Mouse (Mus musculus): ENCODE data around the gene Smad5.

The Smad5 gene

DNA sequence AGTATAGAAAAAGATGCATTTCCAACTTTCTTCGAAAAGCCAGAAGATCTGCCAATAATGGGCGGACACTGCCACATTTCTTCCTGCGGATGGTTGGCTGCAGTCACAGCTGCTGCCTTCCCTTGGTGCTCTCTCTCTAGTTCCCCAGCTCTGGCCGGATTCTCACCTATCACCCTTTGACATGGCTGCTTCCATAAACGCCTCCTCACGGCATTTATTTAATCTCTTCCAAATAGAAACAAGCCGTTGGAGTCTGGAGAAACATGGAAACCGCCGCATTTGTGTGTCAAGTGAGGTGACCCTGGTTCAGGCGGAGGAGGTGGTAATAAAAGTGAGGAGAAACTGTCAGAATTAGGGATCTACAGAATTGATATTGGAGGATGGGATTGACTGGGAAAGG is 886 bp upstream of the Smad5 start:
- no peak for DNase-seq (ENCODE audit: low spot score in 2 of 2)

DNA sequence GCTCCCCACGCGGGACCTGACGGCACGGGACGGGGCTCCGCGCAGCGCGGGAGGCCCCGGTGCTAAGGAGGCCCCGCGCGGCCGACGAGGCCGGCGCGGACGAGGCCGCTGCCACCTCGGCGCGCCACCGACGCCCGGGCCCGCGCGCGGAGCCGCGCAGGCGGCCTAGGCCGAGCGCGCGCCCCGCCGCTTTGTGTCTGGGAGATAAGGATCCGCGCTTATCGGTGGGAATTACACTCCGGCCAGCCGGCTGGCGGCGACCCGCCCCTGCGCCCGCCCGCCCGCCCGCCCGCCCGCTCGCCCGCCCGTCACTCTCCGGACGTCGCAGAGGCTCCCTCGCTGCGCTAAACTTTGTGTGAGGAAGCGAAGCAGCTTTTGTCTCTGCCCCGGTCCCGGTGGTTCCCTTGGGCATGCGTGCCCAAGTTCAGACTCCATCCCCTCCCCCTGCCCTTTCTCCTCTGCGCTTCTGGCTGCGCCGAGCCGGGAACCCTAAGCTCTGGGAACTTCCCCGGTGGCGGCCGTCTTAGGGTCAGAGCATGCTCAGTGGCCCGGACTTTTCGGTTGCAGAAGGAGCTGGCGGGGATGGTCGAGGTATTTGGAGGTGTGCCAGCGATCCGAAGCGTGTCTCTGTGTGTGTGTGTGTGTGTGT is 536 bp downstream of the Smad5 start:
- DNase-seq (ENCODE audit: low spot score in 2 of 2), result peak; percentile 51 to 74

DNA sequence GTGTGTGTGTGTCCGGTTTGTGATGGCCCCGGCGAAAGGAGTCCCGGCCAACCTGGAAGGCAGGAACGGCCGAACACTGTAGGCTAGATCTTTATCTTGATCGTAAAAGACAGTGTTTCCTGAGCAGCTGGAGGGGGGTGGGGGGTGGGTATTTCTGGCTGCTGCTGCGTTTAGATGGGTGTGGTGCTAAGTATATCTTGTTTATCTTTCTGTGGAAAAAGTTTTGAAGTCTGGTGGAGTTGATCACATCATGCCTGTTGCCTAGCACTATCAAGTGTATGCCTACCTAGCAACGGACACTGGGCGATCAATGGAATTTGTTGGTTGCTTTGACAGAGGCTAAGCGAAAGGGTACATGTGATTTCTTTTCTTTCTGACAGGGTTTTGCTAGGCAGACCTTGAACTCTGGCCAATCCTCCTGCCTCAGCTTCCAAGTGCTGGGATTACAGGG is 1.1 kb downstream of the Smad5 start:
- DNase-seq (ENCODE audit: low spot score in 2 of 2), result no peak

DNA sequence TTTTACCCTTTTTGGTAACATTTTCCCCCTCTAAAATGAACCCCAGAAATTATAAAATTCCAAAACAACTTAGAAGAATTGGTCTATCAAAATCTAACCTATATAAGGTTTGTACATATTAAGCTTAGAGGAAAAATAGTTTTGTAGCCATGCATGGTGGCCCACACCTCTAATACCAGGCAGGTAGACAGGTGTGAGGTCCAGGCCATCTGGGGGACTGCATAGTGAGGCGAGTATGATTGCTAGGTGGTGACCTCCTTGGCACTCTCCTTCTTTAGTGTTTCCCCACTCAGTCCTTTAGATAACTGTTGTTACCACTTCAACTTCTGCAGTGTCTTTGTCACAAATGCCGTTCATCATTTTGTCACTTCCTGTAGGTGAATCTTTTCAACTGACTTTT is 1.8 kb downstream of the Smad5 start:
- DNase-seq (ENCODE audit: low spot score in 2 of 2), result no peak

DNA sequence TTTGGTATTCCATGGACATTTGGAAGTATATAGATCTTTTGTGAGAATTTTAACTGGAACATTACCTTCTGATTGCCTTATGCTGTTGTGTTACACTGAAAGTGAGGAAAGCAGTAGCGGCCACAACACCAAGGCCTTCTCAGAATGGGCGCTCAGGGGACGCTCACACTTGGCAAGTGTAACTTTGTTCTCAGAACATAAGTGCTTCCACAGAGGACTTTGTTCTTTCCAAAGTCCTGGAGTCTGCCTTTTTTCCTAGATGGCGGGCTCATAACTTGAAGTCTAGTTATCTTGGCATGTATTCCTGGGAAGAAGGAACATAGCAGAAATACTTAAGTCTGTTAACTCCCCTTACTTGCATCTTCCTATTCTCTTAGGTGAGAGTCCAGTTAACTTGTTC is 4.3 kb downstream of the Smad5 start:
- no peak for DNase-seq (ENCODE audit: low spot score in 2 of 2)

DNA sequence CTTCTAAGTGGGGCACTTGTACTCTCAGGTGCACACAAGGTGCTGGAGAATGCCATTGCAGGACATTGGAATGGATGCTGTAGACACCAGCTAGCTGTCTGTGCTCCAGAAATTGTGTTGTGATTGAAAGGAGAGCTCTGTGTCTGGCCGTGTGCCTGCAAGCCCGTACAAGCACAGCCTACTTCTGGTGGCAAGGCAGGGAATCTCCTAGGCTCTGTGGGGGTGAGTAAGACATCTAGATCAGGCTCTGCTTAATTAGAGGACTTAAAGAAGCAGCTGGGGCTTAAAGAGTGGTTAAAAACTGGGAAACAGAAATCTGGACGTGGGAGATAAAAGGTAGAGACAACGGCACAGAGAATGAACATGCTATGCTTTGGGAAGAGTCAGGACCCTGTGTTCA is 4.8 kb downstream of the Smad5 start:
- no peak for DNase-seq (ENCODE audit: low spot score in 2 of 2)

DNA sequence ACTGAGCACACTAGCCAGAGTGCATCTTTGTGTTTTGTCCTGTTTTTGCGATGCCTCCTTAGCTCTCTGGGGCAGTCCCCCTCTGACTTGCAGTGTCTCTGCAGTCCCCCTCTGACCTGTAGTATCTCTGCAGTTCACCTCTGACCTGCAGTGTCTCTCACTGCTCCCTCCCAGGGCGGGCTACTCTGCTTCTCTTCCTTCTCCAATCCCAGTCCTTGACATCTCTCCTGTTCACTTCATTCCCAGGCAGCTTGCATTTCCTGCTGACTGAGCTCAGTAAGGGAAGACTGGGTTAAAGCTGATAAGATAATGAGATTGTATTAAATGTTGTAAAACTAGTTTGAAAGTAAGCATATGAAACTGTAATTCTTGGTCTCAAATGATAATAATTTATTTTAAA is 7.8 kb downstream of the Smad5 start:
- no peak for DNase-seq (ENCODE audit: low spot score in 2 of 2)

DNA sequence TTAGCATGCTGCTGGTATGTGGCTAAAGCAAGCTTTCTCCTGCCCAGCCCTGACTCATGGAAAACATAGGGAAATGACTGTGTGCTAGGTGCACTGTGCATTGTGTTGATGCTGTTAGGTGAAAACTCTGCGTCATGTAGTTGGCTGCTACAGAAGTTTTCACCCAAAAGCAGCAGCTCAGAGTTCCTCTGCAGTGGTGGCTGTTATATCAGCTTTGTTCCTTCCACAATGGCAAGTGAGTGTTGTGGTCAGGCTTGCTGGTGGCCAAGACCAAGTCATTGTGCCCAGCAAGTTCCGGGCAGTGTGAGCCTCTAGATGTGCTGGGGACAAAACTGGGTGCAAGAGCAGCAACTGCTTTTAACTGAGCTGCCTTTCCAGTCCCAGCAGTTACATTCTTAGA is 9.4 kb downstream of the Smad5 start:
- no peak for DNase-seq (ENCODE audit: low spot score in 2 of 2)

DNA sequence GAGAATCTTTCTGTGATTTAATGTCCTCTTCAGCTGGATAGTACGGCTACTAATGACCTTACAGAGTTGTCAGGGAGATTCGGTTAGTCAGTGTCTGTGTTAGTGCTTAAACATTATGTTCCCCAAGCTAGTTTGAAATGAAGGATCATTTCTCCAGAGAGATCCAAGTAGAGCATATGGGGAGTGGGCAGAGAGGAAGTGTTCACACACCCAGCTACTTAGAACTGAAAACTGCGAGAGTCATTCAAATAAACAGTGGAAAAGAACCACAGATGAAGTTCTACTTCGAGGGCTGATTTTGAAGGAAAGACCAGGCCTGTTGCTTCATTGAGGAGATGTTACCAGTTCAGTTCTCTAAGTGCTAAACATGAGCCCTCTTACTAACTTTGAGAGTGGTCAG is 23.7 kb downstream of the Smad5 start:
- DNase-seq (ENCODE audit: low spot score in 2 of 2), result no peak

DNA sequence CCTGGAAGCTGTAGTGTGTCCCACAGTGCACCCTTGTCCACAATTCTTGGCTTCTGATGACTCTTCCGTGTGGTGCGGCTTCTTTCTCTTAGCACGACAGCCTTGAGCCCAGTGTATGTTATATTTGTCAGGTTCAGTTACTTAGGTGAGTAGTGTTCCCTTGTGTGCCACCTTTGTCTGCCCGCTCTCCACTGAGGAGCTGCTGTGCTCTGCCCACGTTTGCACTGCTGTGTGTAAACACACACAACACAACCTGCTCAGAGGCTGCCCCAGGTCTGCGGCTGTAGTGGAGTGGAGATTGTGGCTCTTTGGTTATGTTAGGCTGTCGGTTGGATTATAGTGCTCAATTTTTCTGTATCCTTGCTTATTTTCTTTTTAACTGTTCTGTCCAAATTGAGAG is 26.2 kb downstream of the Smad5 start:
- no peak for DNase-seq (ENCODE audit: low spot score in 2 of 2)

DNA sequence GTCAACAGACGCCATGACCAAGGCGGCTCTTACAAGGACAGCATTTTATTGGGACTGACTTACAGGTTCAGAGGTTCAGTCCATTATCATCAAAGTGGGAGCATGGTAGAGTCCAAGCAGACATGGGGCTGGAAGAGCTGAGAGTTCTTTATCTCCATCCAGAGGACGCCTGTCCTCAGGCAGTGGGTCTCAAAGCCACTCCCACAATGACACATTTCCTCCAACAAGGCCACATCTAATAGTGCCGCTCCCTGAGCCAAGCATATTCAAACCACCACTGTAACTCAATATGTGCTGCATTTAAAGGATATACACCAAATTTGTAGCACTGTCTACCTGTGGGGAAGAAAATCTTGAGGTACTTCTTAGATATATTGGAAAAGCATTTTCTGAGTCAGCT is 31.8 kb downstream of the Smad5 start:
- DNase-seq (ENCODE audit: low spot score in 2 of 2), result no peak

DNA sequence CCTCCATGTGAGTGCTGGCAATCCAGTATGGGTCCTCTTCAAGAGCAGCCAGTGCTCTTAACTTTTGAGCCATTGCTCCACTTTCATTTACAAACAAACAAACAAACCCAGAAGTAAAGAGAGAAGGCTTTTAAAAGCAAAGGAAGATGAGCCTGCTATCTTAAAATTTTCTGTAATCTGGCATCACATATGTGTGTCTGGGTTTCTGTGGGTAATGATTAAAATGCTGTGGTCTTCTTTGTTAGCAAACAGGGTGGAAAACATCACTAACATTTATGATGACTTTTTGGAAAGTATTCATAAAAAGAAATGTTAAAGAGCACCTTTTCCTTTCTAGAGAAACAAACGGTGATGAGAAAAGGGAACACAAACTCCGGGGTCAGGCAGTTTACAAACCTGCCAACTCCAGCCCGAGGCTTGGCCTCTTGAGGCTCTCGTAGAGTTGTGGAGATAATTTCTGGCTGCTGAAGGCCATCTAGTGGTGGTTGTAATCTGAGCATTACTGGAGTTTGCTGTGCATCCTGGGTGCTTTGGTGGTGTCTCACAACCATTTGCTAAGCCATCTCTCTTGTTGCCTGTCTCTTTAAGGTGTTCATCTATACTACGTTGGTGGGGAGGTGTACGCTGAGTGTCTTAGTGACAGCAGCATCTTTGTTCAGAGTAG is 32.5 kb downstream of the Smad5 start:
- no peak for DNase-seq (ENCODE audit: low spot score in 2 of 2)

DNA sequence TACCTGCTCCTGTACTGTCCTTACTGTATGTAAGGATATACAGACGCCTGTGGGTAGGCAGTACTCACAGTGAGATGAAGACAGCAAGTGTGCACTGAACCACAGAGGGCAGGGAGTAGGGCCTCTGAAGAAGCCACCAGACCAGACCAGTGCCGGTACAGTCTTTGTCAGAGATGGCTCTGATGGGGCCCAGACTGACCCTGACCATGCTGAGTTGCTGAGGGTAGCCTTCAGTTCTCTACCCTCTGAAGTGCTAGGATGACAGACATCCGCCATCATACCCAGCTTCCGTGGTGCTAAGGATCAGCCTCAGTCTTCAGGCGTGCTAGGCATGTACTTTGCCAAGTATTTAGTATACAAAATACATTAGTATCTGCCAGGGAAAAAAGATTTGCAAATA is 36.7 kb downstream of the Smad5 start:
- DNase-seq (ENCODE audit: low spot score in 2 of 2), result no peak

DNA sequence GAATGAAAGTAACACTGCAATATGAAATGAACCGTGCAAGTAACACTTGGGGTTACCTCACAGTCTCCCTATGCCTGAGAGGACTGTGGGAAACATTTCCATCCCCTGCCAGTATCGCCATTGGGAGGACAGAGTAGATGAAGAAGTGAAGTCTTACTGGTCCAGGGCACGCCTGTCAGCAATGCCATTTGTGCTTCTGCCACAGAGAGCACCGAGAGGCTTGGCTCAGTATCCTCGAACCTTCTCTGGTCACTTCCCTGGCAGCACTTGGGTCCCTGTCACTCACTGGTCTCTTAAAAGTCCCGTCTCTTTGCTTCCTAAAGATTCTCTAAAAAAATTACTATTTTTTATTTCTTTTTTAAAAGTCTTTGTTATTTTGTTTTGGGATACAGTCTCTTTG is 37.7 kb downstream of the Smad5 start:
- DNase-seq (ENCODE audit: low spot score in 2 of 2), result no peak

DNA sequence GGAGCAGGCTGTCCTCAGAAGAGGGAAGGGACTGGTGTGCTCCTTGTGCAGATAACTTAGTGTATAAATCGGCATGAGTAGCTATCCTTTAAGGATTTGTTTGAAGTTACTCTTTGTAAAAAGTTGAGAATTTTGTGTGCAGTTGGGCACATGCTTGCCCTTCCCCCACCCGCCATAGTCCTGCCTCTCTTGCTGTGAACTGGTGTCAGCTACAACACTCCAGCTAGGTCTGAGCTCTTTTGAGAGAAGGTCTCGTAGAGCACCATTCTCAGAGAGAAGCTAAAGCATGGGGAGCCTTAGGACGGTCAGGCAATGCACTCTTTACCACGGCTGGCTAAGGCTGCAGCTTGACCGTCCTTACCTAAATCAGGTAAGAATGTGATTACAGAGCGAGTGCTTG is 38.9 kb downstream of the Smad5 start:
- DNase-seq (ENCODE audit: low spot score in 2 of 2), result no peak

DNA sequence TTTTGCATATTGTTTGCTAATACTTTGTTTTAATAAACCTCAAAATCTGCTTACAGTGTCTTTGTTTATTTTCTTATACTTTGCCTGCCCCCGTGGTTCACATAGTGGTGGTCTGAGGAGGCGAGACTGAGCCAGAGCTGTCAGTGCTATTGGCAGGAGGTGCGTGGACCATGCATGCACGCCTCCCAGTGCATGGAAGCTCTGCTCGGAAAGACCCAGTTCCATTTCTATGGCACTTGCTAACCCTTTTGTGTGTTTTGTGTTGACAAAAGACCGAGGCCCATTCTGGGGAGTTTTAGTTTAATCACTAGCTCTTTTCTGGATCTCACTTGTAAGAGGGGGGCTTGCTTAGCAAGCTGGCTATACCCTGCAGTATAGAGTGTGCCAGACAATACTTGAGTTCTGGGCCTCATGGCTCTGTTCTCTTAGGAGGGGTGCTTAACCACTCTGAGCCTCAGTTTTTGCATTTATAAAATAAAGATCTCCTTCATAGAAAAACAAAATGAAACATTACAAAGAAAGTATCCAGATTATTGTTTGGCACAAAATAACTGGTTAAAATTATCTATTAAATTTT is 39.6 kb downstream of the Smad5 start:
- DNase-seq (ENCODE audit: low spot score in 2 of 2), result no peak

DNA sequence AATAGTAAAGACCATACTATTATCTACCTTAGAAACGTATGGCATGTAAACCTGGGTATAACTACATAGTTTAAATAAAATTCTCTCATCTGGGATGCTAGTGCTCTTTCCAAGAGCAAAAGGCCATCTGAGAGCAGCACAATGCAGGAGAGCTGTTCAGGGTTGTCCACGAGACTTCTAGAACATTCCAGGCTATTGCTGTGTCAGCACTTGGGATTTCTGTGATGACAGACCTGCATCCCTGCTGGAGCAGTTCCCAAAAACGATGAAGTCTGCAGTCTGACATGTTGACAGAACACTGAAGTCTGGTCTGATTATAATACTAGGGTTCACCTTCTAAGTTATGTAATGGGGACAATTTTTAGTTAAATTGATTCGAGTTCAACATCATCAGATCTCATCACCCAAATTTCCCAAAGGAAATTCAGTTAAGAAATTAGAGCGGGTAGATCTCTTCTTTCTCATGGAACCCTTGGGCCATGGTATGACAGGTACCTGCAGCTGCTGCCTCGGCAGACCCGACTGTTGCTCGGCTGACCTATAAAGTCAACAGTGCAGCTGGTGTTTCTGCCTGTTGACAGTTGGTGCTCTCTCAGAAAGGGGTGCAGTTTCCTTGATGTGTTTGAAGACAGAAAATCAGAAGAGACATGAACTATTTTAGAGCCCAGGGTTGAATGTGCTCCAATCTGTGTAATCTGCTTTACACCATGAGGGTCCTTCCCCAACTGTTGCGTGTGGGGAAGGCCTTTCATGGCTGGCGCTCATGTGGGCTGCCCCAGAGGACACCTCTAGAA is 44.1 kb downstream of the Smad5 start:
- DNase-seq (ENCODE audit: low spot score in 2 of 2), result no peak

DNA sequence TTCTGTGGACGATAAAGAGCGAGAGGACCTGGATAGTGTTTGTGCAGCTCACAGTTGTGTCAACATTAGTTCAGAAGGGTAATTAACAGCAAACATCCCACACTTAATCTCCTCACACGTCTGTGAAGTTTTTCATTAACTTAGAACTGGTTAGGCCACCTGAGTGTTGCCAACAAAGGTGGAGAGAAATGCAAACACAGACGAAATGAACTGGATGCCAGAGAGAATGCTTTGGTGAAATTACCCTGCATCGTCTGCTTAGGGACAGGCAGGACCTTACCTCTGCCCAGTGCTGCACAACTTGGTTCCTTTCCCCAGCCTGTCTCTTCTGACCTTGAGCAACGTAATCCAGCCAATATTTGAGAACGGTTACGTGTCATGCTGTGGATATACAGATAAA is 44.7 kb downstream of the Smad5 start:
- DNase-seq (ENCODE audit: low spot score in 2 of 2), result no peak

DNA sequence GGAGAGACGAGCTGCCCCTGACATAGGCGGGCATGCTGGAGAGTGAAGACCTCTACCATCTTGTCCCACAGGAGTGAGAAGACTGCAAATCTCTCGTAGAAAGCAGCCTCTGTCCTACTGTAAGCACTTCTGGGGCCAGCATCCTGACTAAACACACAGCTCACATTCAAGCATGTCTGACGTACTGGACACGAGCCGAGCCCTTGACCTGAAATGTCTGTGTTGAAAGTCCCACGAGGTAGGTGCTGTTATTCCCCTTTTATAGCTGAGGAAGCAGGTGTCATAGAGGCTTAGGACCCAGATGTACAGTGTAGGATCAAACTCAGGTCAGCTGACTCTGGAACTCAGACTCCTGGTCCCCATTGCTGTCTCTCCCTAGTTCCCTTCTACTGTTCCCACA is 46.6 kb downstream of the Smad5 start:
- DNase-seq (ENCODE audit: low spot score in 2 of 2), result no peak

DNA sequence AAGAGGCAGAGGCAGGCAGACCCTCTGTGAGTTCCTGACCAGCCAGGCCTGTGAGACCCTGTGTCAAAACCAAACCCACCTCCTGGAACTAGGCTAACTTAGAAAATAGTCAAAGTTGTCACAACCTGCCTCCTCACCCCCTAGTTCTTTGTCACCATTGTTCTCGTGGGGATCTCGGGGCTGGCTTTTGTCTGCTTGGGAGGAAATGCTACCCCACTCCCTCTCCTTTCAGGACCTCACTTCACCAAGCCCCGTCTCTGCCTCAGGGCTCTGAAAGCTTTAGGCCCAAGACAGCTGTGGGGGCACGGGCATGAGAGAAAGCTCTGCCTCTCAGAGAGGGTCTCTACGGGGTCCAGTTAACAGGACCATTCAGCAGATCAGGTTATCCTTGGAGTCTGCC is 49.0 kb downstream of the Smad5 start:
- DNase-seq (ENCODE audit: low spot score in 2 of 2), result no peak

DNA sequence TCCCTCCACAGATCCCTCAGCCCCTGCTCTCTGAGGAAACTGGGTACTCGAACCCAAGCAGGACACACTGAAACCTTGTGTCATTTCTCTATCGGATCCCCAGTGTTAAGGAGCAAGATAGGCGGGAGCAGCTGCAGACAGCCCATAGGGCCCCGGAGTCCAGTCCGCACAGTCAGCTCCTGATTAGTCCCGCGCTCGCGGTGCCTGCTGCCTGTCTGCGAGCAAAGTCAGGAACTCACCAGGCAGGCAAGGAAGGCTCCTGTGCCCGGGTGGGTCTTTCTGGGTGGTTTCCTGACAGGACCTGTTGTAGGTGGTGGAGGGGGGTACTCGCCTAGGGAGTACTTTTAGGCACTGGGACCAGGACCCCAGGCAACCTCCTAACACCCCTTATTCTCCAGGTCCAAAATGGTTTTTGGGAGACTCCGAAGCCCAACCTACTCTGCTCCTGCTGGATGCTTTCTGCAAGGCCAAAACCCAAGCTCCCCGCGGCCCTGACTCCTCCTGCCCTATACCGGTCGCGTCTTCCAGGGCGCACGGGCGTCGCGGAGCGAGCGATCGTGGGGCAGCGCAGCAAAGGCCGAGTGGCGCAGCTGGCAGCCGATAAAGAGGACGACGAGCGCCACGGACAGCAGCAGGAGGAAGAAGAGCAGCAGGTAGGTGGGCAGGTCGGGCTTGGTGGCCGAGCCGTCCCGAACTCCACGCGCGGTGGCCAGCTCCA is 49.8 kb downstream of the Smad5 start:
- no peak for DNase-seq (ENCODE audit: low spot score in 2 of 2)
